Mouse (Mus musculus): ENCODE measurements around the gene Slc6a21. TPM values are rescaled to one million over a fixed set of nuclear protein-coding genes. Genes with fewer than 3 reads are reported as not detected.

The Slc6a21 gene
- polyA plus RNA-seq, 1 experiment from 2014 or later: not detected

- ATAC-seq (ENCODE audit: insufficient number of reproducible peaks, insufficient read depth, low FRiP score, low read depth): peak; percentile 19; the same call in 1 of the 2 replicates
- H3K9ac ChIP-seq (ENCODE audit: low read length): peak overlapping the region; percentile 89
These were observed 57.3 kb downstream of the Slc6a21 start for GRCm38 (mm10) chr7:45334605-45335004.

DNA sequence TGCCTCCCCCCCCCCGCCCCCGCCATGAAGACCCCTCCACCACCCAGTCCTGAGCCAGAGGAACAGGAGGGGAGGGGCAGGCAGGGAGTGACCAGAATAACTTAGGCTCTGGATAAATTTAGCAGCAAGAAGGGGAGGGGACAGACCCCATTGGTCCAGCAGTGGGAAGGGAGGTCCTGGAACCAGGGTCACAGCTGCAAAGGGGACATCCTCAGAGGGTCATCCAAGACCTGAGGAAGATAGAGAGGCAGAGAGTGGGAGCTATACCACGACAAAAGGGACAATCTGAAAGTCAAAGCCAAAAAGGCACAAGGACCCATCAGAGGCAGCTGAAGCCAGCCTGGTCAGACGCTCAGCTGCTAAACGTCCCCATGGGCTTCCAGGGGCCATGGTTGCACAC, 57.7 kb downstream of the Slc6a21 start, which contains the start of gene Hrc:
Gene Hrc, plus strand, starts transcription at position 235 of the 400 bp plus-strand sequence.
- Histone ChIP-seq H3K36me3 (ENCODE audit: control insufficient read depth, insufficient read depth, low read length) (no peaks in the 10 kb centered on the region), H3K27me3 (ENCODE audit: control insufficient read depth, insufficient read depth, low read length) (no peaks in the 10 kb centered on the region; the same call in 1 of the 2 replicates), H3K27ac (replicated peaks in 1 of 2; ENCODE audit: control insufficient read depth in 1 of 2, insufficient read depth in 1 of 2, low read depth in 2 of 2, low read length in 2 of 2) (peak within 1 kb of the TSS; percentile 93 to 94), H3K4me2 (ENCODE audit: low read length) (peak within 1 kb of the TSS; percentile 89), H3K4me3 (ENCODE audit: control insufficient read depth in 1 of 2, insufficient read depth in 1 of 2, low read depth in 1 of 2, low read length in 2 of 2) (peak within 1 kb of the TSS in 1 of 2 experiments; percentile 73; a peak in 3 of 4 replicates), H3K4me1 (ENCODE audit: control insufficient read depth in 2 of 2, insufficient read depth in 2 of 2, low read length in 2 of 2) (peaks cover 47 to 62% of the 10 kb centered on the region in 2 experiments), H3K9ac (ENCODE audit: low read length) (peak within 1 kb of the TSS; percentile 89), H3K9me3 (ENCODE audit: control insufficient read depth, low read length) (no peaks in the 10 kb centered on the region)
- ATAC-seq (ENCODE audit: insufficient number of reproducible peaks, insufficient read depth, low FRiP score, low read depth): peak; percentile 40; the same call in 1 of the 2 replicates
- WGBS: 15% methylated on average over 5 of the region's 5 CpGs

More at GRCm38 (mm10) chr7:45334605-45335004, 57.3 kb downstream of the Slc6a21 start:
- H3K4me2 ChIP-seq (ENCODE audit: low read length): peak overlapping the region; percentile 89
- no peaks in the 10 kb centered on the region for H3K9me3 ChIP-seq (ENCODE audit: control insufficient read depth, low read length)
- peak overlapping the region; percentile 93 to 94 for H3K27ac ChIP-seq (replicated peaks in 1 of 2; ENCODE audit: control insufficient read depth in 1 of 2, insufficient read depth in 1 of 2, low read depth in 2 of 2, low read length in 2 of 2)
- no peaks in the 10 kb centered on the region; the same call in 1 of the 2 replicates for H3K27me3 ChIP-seq (ENCODE audit: control insufficient read depth, insufficient read depth, low read length)
- WGBS: 8% methylated on average over 3 of the region's 3 CpGs
- peak overlapping the region in 1 of 2 experiments; percentile 24; a peak in 2 of 4 replicates for H3K4me3 ChIP-seq (ENCODE audit: control insufficient read depth in 1 of 2, insufficient read depth in 1 of 2, low read depth in 1 of 2, low read length in 2 of 2)
- peaks cover 45 to 61% of the 10 kb centered on the region in 2 experiments for H3K4me1 ChIP-seq (ENCODE audit: control insufficient read depth in 2 of 2, insufficient read depth in 2 of 2, low read length in 2 of 2)
- H3K36me3 ChIP-seq (ENCODE audit: control insufficient read depth, insufficient read depth, low read length): no peaks in the 10 kb centered on the region

DNA sequence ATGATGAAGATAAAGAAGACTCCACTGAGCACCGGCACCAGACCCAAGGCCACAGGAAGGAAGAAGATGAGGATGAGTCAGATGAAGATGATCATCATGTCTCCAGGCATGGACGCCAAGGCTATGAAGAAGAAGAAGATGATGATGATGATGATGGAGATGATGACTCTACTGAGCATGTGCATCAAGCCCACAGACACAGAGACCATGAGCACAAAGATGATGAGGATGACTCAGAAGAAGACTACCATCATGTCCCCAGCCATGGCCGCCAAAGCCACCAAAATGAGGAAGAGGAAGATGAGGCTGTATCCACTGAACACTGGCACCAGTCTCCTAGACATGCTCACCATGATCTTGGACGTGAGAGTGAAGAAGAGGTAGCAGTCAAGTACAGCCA, 59.0 kb downstream of the Slc6a21 start:
- Histone ChIP-seq H3K36me3 (ENCODE audit: control insufficient read depth, insufficient read depth, low read length) (no peaks in the 10 kb centered on the region), H3K9ac (ENCODE audit: low read length) (no peak overlapping the region), H3K9me3 (ENCODE audit: control insufficient read depth, low read length) (no peaks in the 10 kb centered on the region), H3K27me3 (ENCODE audit: control insufficient read depth, insufficient read depth, low read length) (no peaks in the 10 kb centered on the region; the same call in 1 of the 2 replicates), H3K4me1 (ENCODE audit: control insufficient read depth in 2 of 2, insufficient read depth in 2 of 2, low read length in 2 of 2) (peaks cover 58 to 67% of the 10 kb centered on the region in 2 experiments), H3K4me2 (ENCODE audit: low read length) (no peak overlapping the region), H3K4me3 (ENCODE audit: control insufficient read depth in 1 of 2, insufficient read depth in 1 of 2, low read depth in 1 of 2, low read length in 2 of 2) (no peak overlapping the region), H3K27ac (replicated peaks in 1 of 2; ENCODE audit: control insufficient read depth in 1 of 2, insufficient read depth in 1 of 2, low read depth in 2 of 2, low read length in 2 of 2) (no peak overlapping the region)
- no peak for ATAC-seq (ENCODE audit: insufficient number of reproducible peaks, insufficient read depth, low FRiP score, low read depth)
- 88% methylated on average over 4 of the region's 4 CpGs for WGBS

GRCm38 (mm10) chr7:45337469-45337868, 60.2 kb downstream of the Slc6a21 start:
- 19% methylated on average over 4 of the region's 4 CpGs for WGBS
- H3K4me1 ChIP-seq (ENCODE audit: control insufficient read depth in 2 of 2, insufficient read depth in 2 of 2, low read length in 2 of 2): peaks cover 55 to 60% of the 10 kb centered on the region in 2 experiments
- ATAC-seq (ENCODE audit: insufficient number of reproducible peaks, insufficient read depth, low FRiP score, low read depth): no peak
- no peaks in the 10 kb centered on the region for H3K36me3 ChIP-seq (ENCODE audit: control insufficient read depth, insufficient read depth, low read length)
- H3K4me3 ChIP-seq (ENCODE audit: control insufficient read depth in 1 of 2, insufficient read depth in 1 of 2, low read depth in 1 of 2, low read length in 2 of 2): peak overlapping the region; percentile 7 to 27; a peak in 2 of 4 replicates
- no peak overlapping the region for H3K27ac ChIP-seq (replicated peaks in 1 of 2; ENCODE audit: control insufficient read depth in 1 of 2, insufficient read depth in 1 of 2, low read depth in 2 of 2, low read length in 2 of 2)
- peak overlapping the region; percentile 92 for H3K4me2 ChIP-seq (ENCODE audit: low read length)
- H3K9me3 ChIP-seq (ENCODE audit: control insufficient read depth, low read length): no peaks in the 10 kb centered on the region
- peak overlapping the region; percentile 34; the same call in 1 of the 2 replicates for H3K9ac ChIP-seq (ENCODE audit: low read length)
- peaks cover 1% of the 10 kb centered on the region; the same call in 1 of the 2 replicates for H3K27me3 ChIP-seq (ENCODE audit: control insufficient read depth, insufficient read depth, low read length)

DNA sequence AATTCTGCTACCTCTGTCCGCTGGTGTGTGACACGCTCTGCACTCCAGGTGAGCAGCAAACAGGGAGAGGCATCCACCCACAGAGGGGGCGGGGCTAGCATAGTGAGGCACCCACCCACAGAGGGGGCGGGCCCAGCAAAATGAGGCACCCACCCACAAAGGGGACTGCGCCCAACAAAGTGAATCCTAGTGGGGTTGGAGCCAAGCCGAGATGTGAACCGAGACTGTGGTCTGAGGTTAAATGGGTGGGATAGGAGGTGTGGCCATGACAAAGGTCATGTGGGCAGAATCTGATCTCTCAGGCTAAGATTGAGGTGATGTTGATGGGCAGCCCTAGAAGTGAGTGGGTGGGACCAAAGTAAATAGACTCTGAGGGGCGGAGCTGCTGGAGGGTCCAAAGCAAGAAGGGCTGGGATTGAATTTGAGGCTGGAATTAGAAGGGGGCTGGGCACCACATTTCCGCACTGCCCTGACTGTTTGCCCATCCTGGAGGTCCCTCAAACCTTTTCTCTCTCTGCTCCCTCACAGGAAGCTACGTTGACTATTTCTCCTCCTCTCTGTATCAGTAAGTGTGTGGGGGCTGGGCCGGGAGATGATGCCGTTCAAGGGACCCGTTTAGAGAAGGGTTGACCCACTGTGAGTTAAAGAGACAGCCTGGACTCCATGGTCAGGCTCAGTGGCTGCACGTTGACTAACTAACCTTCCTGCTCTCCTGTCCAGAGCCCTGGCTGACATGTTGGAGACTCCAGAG, 61.0 kb downstream of the Slc6a21 start:
- peaks cover 51 to 56% of the 10 kb centered on the region in 2 experiments for H3K4me1 ChIP-seq (ENCODE audit: control insufficient read depth in 2 of 2, insufficient read depth in 2 of 2, low read length in 2 of 2)
- H3K27ac ChIP-seq (replicated peaks in 1 of 2; ENCODE audit: control insufficient read depth in 1 of 2, insufficient read depth in 1 of 2, low read depth in 2 of 2, low read length in 2 of 2): no peak overlapping the region
- no peak for ATAC-seq (ENCODE audit: insufficient number of reproducible peaks, insufficient read depth, low FRiP score, low read depth)
- WGBS: 3% methylated on average over 14 of the region's 14 CpGs
- H3K4me3 ChIP-seq (ENCODE audit: control insufficient read depth in 1 of 2, insufficient read depth in 1 of 2, low read depth in 1 of 2, low read length in 2 of 2): peak overlapping the region; percentile 5 to 54; a peak in 3 of 4 replicates
- peak overlapping the region; percentile 78; the same call in 1 of the 2 replicates for H3K9ac ChIP-seq (ENCODE audit: low read length)
- H3K4me2 ChIP-seq (ENCODE audit: low read length): peak overlapping the region; percentile 92
- H3K9me3 ChIP-seq (ENCODE audit: control insufficient read depth, low read length): no peaks in the 10 kb centered on the region
- H3K36me3 ChIP-seq (ENCODE audit: control insufficient read depth, insufficient read depth, low read length): no peaks in the 10 kb centered on the region
- H3K27me3 ChIP-seq (ENCODE audit: control insufficient read depth, insufficient read depth, low read length): peaks cover 3% of the 10 kb centered on the region; the same call in 1 of the 2 replicates

Other genes with a start within 250 kb of the Slc6a21 start
- gene Prr12, start 224.6 kb upstream of the Slc6a21 start, polyA plus RNA-seq (2014; fragmentation: Nextera tagmentation; extraction: Ambion mirVana): 6.7 and 8.7 TPM in 2 replicates
- 48.5 and 53.8 TPM in 2 replicates for gene Nosip, start 215.1 kb upstream of the Slc6a21 start, polyA plus RNA-seq (2014; fragmentation: Nextera tagmentation; extraction: Ambion mirVana)
- 13.4 and 14.5 TPM in 2 replicates for gene Prrg2, start 214.8 kb upstream of the Slc6a21 start, polyA plus RNA-seq (2014; fragmentation: Nextera tagmentation; extraction: Ambion mirVana)
- gene Rcn3, start 185.3 kb upstream of the Slc6a21 start, polyA plus RNA-seq (2014; fragmentation: Nextera tagmentation; extraction: Ambion mirVana): 218 and 262 TPM in 2 replicates
- 50.5 and 53.8 TPM in 2 replicates for gene Fcgrt, start 173.7 kb upstream of the Slc6a21 start, polyA plus RNA-seq (2014; fragmentation: Nextera tagmentation; extraction: Ambion mirVana)
- gene Rps11, start 153.1 kb upstream of the Slc6a21 start, polyA plus RNA-seq (2014; fragmentation: Nextera tagmentation; extraction: Ambion mirVana): 1,053 and 1,103 TPM in 2 replicates
- gene Rpl13a, start 148.8 kb upstream of the Slc6a21 start, polyA plus RNA-seq (2014; fragmentation: Nextera tagmentation; extraction: Ambion mirVana): 878 and 918 TPM in 2 replicates
- 0.34 and 0.58 TPM in 2 replicates for gene Gm45713, start 141.3 kb upstream of the Slc6a21 start, polyA plus RNA-seq (2014; fragmentation: Nextera tagmentation; extraction: Ambion mirVana)
- gene Flt3l, start 141.1 kb upstream of the Slc6a21 start, polyA plus RNA-seq (2014; fragmentation: Nextera tagmentation; extraction: Ambion mirVana): 1.3 and 1.4 TPM in 2 replicates
- gene Pih1d1, start 123.2 kb upstream of the Slc6a21 start, polyA plus RNA-seq (2014; fragmentation: Nextera tagmentation; extraction: Ambion mirVana): 86.3 and 94.5 TPM in 2 replicates
- gene Aldh16a1, start 122.9 kb upstream of the Slc6a21 start, polyA plus RNA-seq (2014; fragmentation: Nextera tagmentation; extraction: Ambion mirVana): 27.8 and 31.2 TPM in 2 replicates
- gene Slc17a7, start 113.6 kb upstream of the Slc6a21 start, polyA plus RNA-seq (2014; fragmentation: Nextera tagmentation; extraction: Ambion mirVana): 5.3 and 7.8 TPM in 2 replicates
- not detected in 2 replicates for gene Gfy, start 97.9 kb upstream of the Slc6a21 start, polyA plus RNA-seq (2014; fragmentation: Nextera tagmentation; extraction: Ambion mirVana)
- gene Pth2, start 96.5 kb upstream of the Slc6a21 start, polyA plus RNA-seq (2014; fragmentation: Nextera tagmentation; extraction: Ambion mirVana): 0.61 TPM in 1 of 2 replicates, not detected in the other
- 0.32 and 0.54 TPM in 2 replicates for gene Ccdc155, start 72.6 kb upstream of the Slc6a21 start, polyA plus RNA-seq (2014; fragmentation: Nextera tagmentation; extraction: Ambion mirVana)
- 0.65 and 1.7 TPM in 2 replicates for gene Dkkl1, start 65.4 kb upstream of the Slc6a21 start, polyA plus RNA-seq (2014; fragmentation: Nextera tagmentation; extraction: Ambion mirVana)
- 106 and 111 TPM in 2 replicates for gene Tead2, start 61.8 kb upstream of the Slc6a21 start, polyA plus RNA-seq (2014; fragmentation: Nextera tagmentation; extraction: Ambion mirVana)
- gene Cd37, start 38.4 kb upstream of the Slc6a21 start, polyA plus RNA-seq (2014; fragmentation: Nextera tagmentation; extraction: Ambion mirVana): 1.7 and 1.9 TPM in 2 replicates
- 0.38 TPM in 1 of 2 replicates, not detected in the other for gene Slc6a16, start 36.4 kb upstream of the Slc6a21 start, polyA plus RNA-seq (2014; fragmentation: Nextera tagmentation; extraction: Ambion mirVana)
- 11.1 and 12.4 TPM in 2 replicates for gene Trpm4, start 56.3 kb downstream of the Slc6a21 start, polyA plus RNA-seq (2014; fragmentation: Nextera tagmentation; extraction: Ambion mirVana)
- gene Hrc, start 57.8 kb downstream of the Slc6a21 start, polyA plus RNA-seq (2014; fragmentation: Nextera tagmentation; extraction: Ambion mirVana): 24.1 and 28.3 TPM in 2 replicates
- 2.7 and 2.8 TPM in 2 replicates for gene Ppfia3, start 89.5 kb downstream of the Slc6a21 start, polyA plus RNA-seq (2014; fragmentation: Nextera tagmentation; extraction: Ambion mirVana)
- 1.0 and 1.1 TPM in 2 replicates for gene Lin7b, start 93.1 kb downstream of the Slc6a21 start, polyA plus RNA-seq (2014; fragmentation: Nextera tagmentation; extraction: Ambion mirVana)
- gene Snrnp70, start 118.2 kb downstream of the Slc6a21 start, polyA plus RNA-seq (2014; fragmentation: Nextera tagmentation; extraction: Ambion mirVana): 64.1 and 65.2 TPM in 2 replicates
- 0.32 and 0.38 TPM in 2 replicates for gene Kcna7, start 128.1 kb downstream of the Slc6a21 start, polyA plus RNA-seq (2014; fragmentation: Nextera tagmentation; extraction: Ambion mirVana)
- gene Ntf5, start 136.2 kb downstream of the Slc6a21 start, polyA plus RNA-seq (2014; fragmentation: Nextera tagmentation; extraction: Ambion mirVana): 1.0 and 1.6 TPM in 2 replicates
- not detected in 2 replicates for gene Lhb, start 143.3 kb downstream of the Slc6a21 start, polyA plus RNA-seq (2014; fragmentation: Nextera tagmentation; extraction: Ambion mirVana)
- gene Gys1, start 157.3 kb downstream of the Slc6a21 start, polyA plus RNA-seq (2014; fragmentation: Nextera tagmentation; extraction: Ambion mirVana): 99.1 and 105 TPM in 2 replicates
- 66.4 and 68.1 TPM in 2 replicates for gene Ruvbl2, start 160.6 kb downstream of the Slc6a21 start, polyA plus RNA-seq (2014; fragmentation: Nextera tagmentation; extraction: Ambion mirVana)
- gene Ftl1, start 182.4 kb downstream of the Slc6a21 start, polyA plus RNA-seq (2014; fragmentation: Nextera tagmentation; extraction: Ambion mirVana): 3,513 and 3,606 TPM in 2 replicates
- 89.9 and 102 TPM in 2 replicates for gene Bax, start 189.4 kb downstream of the Slc6a21 start, polyA plus RNA-seq (2014; fragmentation: Nextera tagmentation; extraction: Ambion mirVana)
- gene Tulp2, start 204.4 kb downstream of the Slc6a21 start, polyA plus RNA-seq (2014; fragmentation: Nextera tagmentation; extraction: Ambion mirVana): 0.42 and 0.71 TPM in 2 replicates
- not detected in 2 replicates for gene Gm45808, start 209.3 kb downstream of the Slc6a21 start, polyA plus RNA-seq (2014; fragmentation: Nextera tagmentation; extraction: Ambion mirVana)
- 5.2 and 5.7 TPM in 2 replicates for gene Dhdh, start 211.3 kb downstream of the Slc6a21 start, polyA plus RNA-seq (2014; fragmentation: Nextera tagmentation; extraction: Ambion mirVana)
- gene Nucb1, start 232.9 kb downstream of the Slc6a21 start, polyA plus RNA-seq (2014; fragmentation: Nextera tagmentation; extraction: Ambion mirVana): 159 and 160 TPM in 2 replicates
- 20.5 and 23.3 TPM in 2 replicates for gene Ppp1r15a, start 248.8 kb downstream of the Slc6a21 start, polyA plus RNA-seq (2014; fragmentation: Nextera tagmentation; extraction: Ambion mirVana)
- 0.80 and 1.2 TPM in 2 replicates for gene Plekha4, start 248.8 kb downstream of the Slc6a21 start, polyA plus RNA-seq (2014; fragmentation: Nextera tagmentation; extraction: Ambion mirVana)

Measured in heart, embryonic 14.5 days (tissue).